Mouse (Mus musculus) small intestine, adult 2 months (tissue): ENCODE data around the gene Junb.

ENCODE experiments used
- CTCF ChIP-seq: fragments of 200-500 bp; IDR thresholded peaks from 2 replicates; pipeline ENCODE4 v1.5.1; 2012; ENCODE audit warnings: low read depth, mild to moderate bottlenecking, control low read depth, inconsistent platforms, low read length, moderate library complexity, mixed read lengths; ENCODE audit not compliant: insufficient replicate concordance, insufficient read length; ENCODE audit errors: extremely low read depth
- POLR2A ChIP-seq: fragments of 200-500 bp; IDR thresholded peaks from 2 replicates; pipeline ENCODE4 v1.6.1; 2012; ENCODE audit warnings: low read depth, mild to moderate bottlenecking, control low read depth, inconsistent platforms, low read length, moderate library complexity

DNA sequence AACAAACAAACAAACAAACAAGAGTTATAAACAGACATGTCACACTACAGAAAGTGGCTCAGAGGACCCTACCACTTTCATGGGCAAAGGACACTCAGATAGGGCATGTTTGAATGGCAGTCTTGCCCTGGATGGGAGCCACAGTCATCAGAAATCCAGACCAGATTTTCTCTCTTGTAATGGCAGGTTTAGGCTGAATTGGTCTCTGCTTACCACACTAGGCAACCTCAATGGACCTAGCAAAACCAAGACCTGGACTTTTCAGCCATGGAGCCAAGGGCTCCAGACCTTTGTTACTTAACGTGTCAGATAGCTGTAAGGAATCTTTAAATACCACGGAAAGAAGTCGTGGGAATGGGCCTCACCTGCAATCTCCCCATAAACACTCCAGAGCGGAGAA lies 34.8 kb downstream of the Junb start:
- TF ChIP-seq POLR2A: no peak
- no peak for TF ChIP-seq CTCF
